Mouse (Mus musculus) mammary gland, adult 2 months (tissue): ENCODE data around the gene Btbd35f2. TPM values are rescaled to one million over a fixed set of nuclear protein-coding genes. Genes with fewer than 3 reads are reported as not detected.

Source experiments
- polyA plus RNA-seq: library from polyadenylated mRNA; depleted of rRNA; stranded (reverse); fragments of >200 nt; gene quantifications from 2 replicates; pipeline ENCODE4 v1.2.3, GENCODE M21; 2012; ENCODE audit warnings: low replicate concordance; rRNA removed

Gene Btbd35f2
- polyA plus RNA-seq = not detected in 2 replicates

DNA sequence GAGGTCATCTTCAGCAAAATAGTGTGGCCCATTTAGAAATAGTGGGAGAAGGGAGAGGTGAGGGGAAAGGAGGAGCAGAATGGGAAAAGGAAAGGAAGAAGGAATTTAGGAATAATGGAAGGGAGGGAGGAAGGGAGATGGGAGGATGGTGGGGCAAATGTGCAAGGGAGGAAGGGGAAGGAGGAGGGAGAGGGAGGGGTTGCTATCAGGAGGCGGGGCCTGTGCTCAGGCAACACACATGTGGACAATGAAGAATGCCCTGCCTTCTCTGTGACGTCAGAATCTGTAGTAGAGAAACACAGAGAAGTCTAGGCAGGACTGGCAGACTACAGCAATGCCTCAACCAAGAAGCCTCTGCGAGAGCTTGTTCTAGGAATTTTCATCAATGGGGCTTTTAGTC lies at the start of gene Btbd35f2:
TSS of gene Btbd35f2 (plus strand) at position 301 of the 400 bp plus-strand sequence.

Other genes with a start within 250 kb of the Btbd35f2 start
- gene Btbd35f22, start 230.6 kb upstream of the Btbd35f2 start, polyA plus RNA-seq = not detected in 2 replicates